Mouse (Mus musculus) thymus, adult 18-20 months (tissue): ENCODE results near the gene Id3.

ENCODE experiments used
- DNase-seq, 2 experiments: peaks; one replicate each; pipeline ENCODE4 v3.0.0; 2022; ENCODE audit warnings: mixed read lengths in 2 of 2

The Id3 gene

GRCm38 (mm10) chr4:136148342-136149044 is 5.2 kb downstream of the Id3 start:
- DNase-seq: peak; percentile 61 to 74

GRCm38 (mm10) chr4:136149045-136149379 is 5.7 kb downstream of the Id3 start:
- DNase-seq: no peak

GRCm38 (mm10) chr4:136149734-136150133 is 6.4 kb downstream of the Id3 start:
- DNase-seq: no peak

- no peak for DNase-seq
These were observed 7.3 kb downstream of the Id3 start for GRCm38 (mm10) chr4:136150596-136150995.

- no peak for DNase-seq
These were observed 9.5 kb downstream of the Id3 start for GRCm38 (mm10) chr4:136152821-136153220.

GRCm38 (mm10) chr4:136154462-136154861 is 11.2 kb downstream of the Id3 start:
- DNase-seq: no peak

GRCm38 (mm10) chr4:136158498-136158897 is 15.2 kb downstream of the Id3 start:
- no peak for DNase-seq

GRCm38 (mm10) chr4:136159802-136160397 is 16.6 kb downstream of the Id3 start:
- DNase-seq: peak in 1 of 2 experiments; percentile 55

- DNase-seq: peak; percentile 78 to 83
These were observed 20.2 kb downstream of the Id3 start for GRCm38 (mm10) chr4:136163448-136163847.

GRCm38 (mm10) chr4:136164981-136165380 is 21.7 kb downstream of the Id3 start:
- no peak for DNase-seq

- DNase-seq: no peak
These were observed 24.4 kb downstream of the Id3 start for GRCm38 (mm10) chr4:136167701-136168100.

- no peak for DNase-seq
These were observed 27.1 kb downstream of the Id3 start for GRCm38 (mm10) chr4:136170401-136170800.

- DNase-seq: no peak
These were observed 28.2 kb downstream of the Id3 start for GRCm38 (mm10) chr4:136171455-136171854.

GRCm38 (mm10) chr4:136172011-136172541 is 28.8 kb downstream of the Id3 start, which contains the start of gene E2f2:
Gene E2f2 (plus strand): TSS chr4:136172394.
- peak; percentile 51 to 70 for DNase-seq

GRCm38 (mm10) chr4:136172542-136173209 is 29.4 kb downstream of the Id3 start:
- peak; percentile 44 to 56 for DNase-seq

GRCm38 (mm10) chr4:136173210-136173715 is 30.0 kb downstream of the Id3 start:
- DNase-seq: no peak

GRCm38 (mm10) chr4:136174216-136175193 is 31.2 kb downstream of the Id3 start:
- peak; percentile 43 to 58 for DNase-seq

- no peak for DNase-seq
These were observed 32.8 kb downstream of the Id3 start for GRCm38 (mm10) chr4:136176022-136176552.

GRCm38 (mm10) chr4:136177244-136177611 is 33.9 kb downstream of the Id3 start:
- DNase-seq: peak; percentile 77 to 82

- peak; percentile 79 to 87 for DNase-seq
These were observed 34.5 kb downstream of the Id3 start for GRCm38 (mm10) chr4:136177612-136178474.

- DNase-seq: peak in 1 of 2 experiments; percentile 49
These were observed 35.2 kb downstream of the Id3 start for GRCm38 (mm10) chr4:136178475-136178921.
